Mouse (Mus musculus): ENCODE data around the gene Iffo1. TPM values are rescaled to one million over a fixed set of nuclear protein-coding genes. Genes with fewer than 3 reads are reported as not detected.

Iffo1 gene
- polyA plus RNA-seq, 1 experiment = 62.9 TPM

DNA sequence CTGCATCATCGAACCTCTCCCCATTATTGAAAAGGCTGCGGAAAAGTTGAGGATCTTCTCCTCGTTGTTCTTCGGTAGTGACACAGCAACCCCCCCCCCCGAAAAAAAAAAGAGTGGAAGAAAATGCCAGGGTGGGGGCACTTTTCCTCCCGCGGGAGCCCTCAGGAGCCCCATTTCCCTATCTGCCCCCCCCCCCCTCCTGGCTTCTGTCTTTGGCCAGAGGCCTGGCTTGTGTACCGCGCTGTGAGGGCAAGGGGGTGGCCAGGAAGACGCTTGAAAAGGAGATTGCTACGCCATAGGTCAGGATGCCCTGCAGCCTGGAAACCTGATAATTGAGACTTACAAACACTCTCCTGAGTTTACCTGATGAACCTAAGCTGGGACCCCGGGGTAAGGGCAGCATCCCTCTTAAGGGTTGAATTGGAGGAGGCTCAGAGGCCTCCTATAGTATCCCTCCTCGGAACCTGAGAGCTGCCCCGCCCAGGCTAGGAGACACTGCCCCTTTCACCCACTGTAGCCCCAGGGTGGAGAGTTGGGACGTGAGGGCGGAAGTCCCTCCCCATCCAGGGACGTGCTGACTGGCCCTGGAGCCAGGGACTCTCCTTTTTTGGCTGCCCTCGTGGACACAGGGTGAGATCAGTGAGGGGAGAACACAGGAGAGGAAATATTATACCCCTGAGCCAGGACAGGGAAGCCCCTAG lies 21.2 kb downstream of the Iffo1 start, which contains the start of gene Gapdh:
TSS of gene Gapdh (minus strand) at position 417 of the 701 bp plus-strand sequence.
- peak within 1 kb of the TSS; percentile 83 for H3K27ac ChIP-seq (ENCODE audit: control insufficient read depth, insufficient read depth, low read depth, low read length)
- peak within 1 kb of the TSS; percentile 89 for H3K4me3 ChIP-seq (ENCODE audit: control insufficient read depth, low read depth, low read length)
- H3K36me3 ChIP-seq (ENCODE audit: control insufficient read depth, insufficient read depth, low read length) = peaks cover 4% of the 10 kb centered on the region
- peaks cover 22% of the 10 kb centered on the region for H3K4me1 ChIP-seq (ENCODE audit: control insufficient read depth, insufficient read depth, low read length)
- TF ChIP-seq CTCF (IDR thresholded peaks at IDR 0.05; ENCODE audit: control insufficient read depth, insufficient read depth, insufficient replicate concordance, low read depth, low read length) (no peak), POLR2A (IDR thresholded peaks at IDR 0.05; ENCODE audit: control insufficient read depth, low read depth, low read length) (peak; percentile 66; the same call in 1 of the 2 replicates)
- H3K27me3 ChIP-seq (ENCODE audit: control insufficient read depth, insufficient read depth, low read length) = no peaks in the 10 kb centered on the region

DNA sequence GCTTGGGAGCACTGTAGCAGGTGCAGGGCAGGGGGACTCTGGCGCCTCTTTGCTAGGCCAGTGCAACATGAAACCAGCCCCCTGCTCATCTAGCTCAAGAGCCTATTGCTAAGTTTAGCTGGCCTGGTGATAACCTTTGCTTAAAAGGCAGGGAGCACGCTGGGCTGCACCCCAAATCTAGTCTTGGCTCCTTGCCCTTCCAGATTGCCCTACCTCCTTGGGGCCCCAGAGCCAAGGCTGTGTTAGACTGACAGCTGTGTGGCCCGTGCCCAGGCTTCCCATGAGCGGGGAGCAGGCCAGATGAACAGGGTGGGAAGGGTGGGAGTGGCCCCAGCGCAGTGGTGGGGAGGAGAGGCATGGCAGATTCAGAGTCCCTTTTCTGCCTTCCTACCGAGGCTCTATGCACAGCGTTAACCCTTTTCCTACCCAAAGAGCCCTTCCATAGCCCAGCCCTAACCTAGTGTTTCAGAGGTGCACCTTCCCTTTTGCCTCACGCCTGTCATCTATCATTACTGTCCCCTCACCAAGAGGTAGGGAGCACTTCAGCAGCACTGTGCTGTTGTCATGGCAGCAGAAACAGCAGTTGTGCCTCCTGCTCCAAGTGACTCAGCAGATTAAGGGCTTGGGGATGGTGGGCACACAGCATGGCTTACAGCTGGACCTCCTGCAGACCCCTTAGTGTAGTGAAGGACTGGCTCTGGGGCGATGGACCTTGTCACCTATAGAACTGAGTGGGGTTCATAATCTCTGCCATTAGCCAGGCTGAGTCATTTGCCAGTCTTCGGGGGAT lies 22.0 kb downstream of the Iffo1 start:
- Histone ChIP-seq H3K4me3 (ENCODE audit: control insufficient read depth, low read depth, low read length) (no peak overlapping the region), H3K27ac (ENCODE audit: control insufficient read depth, insufficient read depth, low read depth, low read length) (peak overlapping the region; percentile 83), H3K27me3 (ENCODE audit: control insufficient read depth, insufficient read depth, low read length) (no peaks in the 10 kb centered on the region), H3K4me1 (ENCODE audit: control insufficient read depth, insufficient read depth, low read length) (peaks cover 22% of the 10 kb centered on the region), H3K36me3 (ENCODE audit: control insufficient read depth, insufficient read depth, low read length) (peaks cover 7% of the 10 kb centered on the region)
- TF ChIP-seq CTCF (IDR thresholded peaks at IDR 0.05; ENCODE audit: control insufficient read depth, insufficient read depth, insufficient replicate concordance, low read depth, low read length) = no peak
- TF ChIP-seq POLR2A (IDR thresholded peaks at IDR 0.05; ENCODE audit: control insufficient read depth, low read depth, low read length) = no peak

DNA sequence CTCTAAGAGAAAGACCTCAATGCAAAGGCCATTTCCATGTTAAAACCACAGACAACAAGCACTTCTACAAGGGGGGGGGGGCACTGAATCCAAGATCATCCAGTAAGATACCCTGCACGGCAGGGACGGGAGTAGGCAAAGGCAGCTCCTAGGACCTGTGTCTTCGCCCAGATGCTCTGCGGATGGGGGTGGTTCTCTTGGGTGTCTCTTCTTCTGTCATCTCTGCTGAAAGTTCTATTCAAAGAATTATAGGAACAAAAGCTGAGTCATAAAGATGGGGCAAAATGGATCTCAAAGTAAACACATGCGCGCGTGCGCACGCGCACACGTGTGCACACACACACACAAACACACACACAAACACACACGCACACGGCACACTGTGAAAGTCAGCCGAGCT lies 23.0 kb downstream of the Iffo1 start:
- Histone ChIP-seq H3K27me3 (ENCODE audit: control insufficient read depth, insufficient read depth, low read length) (no peaks in the 10 kb centered on the region), H3K4me1 (ENCODE audit: control insufficient read depth, insufficient read depth, low read length) (peaks cover 22% of the 10 kb centered on the region), H3K4me3 (ENCODE audit: control insufficient read depth, low read depth, low read length) (no peak overlapping the region), H3K27ac (ENCODE audit: control insufficient read depth, insufficient read depth, low read depth, low read length) (no peak overlapping the region), H3K36me3 (ENCODE audit: control insufficient read depth, insufficient read depth, low read length) (peaks cover 7% of the 10 kb centered on the region)
- no peak for TF ChIP-seq CTCF (IDR thresholded peaks at IDR 0.05; ENCODE audit: control insufficient read depth, insufficient read depth, insufficient replicate concordance, low read depth, low read length)

DNA sequence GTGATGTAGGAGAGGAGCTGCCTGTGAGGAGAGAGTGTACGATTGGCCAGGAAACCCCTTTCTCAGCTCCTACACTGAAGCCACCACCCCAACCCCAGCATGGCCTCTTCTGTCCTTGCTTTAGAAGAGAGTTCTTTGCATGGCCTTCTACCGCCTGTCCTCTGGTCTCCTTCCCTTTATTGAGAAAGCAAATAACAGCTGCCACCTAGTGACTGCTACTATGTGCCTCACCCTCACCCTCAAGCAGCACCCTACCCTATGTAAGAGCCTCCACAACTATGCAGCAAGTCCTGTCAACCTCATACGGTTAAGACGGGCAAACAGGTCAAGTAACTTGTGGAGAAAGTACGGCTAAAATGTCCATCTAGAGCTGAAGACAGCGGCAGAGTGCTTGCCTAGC lies 25.2 kb downstream of the Iffo1 start:
- Histone ChIP-seq H3K27me3 (ENCODE audit: control insufficient read depth, insufficient read depth, low read length) (no peaks in the 10 kb centered on the region), H3K27ac (ENCODE audit: control insufficient read depth, insufficient read depth, low read depth, low read length) (no peak overlapping the region)
- TF ChIP-seq POLR2A (IDR thresholded peaks at IDR 0.05; ENCODE audit: control insufficient read depth, low read depth, low read length) (no peak), CTCF (IDR thresholded peaks at IDR 0.05; ENCODE audit: control insufficient read depth, insufficient read depth, insufficient replicate concordance, low read depth, low read length) (no peak)

GRCm38 (mm10) chr6:125172474-125172873 lies 27.4 kb downstream of the Iffo1 start:
- Histone ChIP-seq H3K27ac (ENCODE audit: control insufficient read depth, insufficient read depth, low read depth, low read length) (peak overlapping the region; percentile 39), H3K36me3 (ENCODE audit: control insufficient read depth, insufficient read depth, low read length) (peaks cover 8% of the 10 kb centered on the region), H3K4me1 (ENCODE audit: control insufficient read depth, insufficient read depth, low read length) (no peaks in the 10 kb centered on the region), H3K27me3 (ENCODE audit: control insufficient read depth, insufficient read depth, low read length) (no peaks in the 10 kb centered on the region), H3K4me3 (ENCODE audit: control insufficient read depth, low read depth, low read length) (no peak overlapping the region)
- TF ChIP-seq POLR2A (IDR thresholded peaks at IDR 0.05; ENCODE audit: control insufficient read depth, low read depth, low read length) (no peak), CTCF (IDR thresholded peaks at IDR 0.05; ENCODE audit: control insufficient read depth, insufficient read depth, insufficient replicate concordance, low read depth, low read length) (no peak)

More for the DNA sequence above, 25.2 kb downstream of the Iffo1 start:
- Histone ChIP-seq H3K4me3 (ENCODE audit: control insufficient read depth, low read depth, low read length) (no peak overlapping the region), H3K4me1 (ENCODE audit: control insufficient read depth, insufficient read depth, low read length) (peaks cover 9% of the 10 kb centered on the region), H3K36me3 (ENCODE audit: control insufficient read depth, insufficient read depth, low read length) (peaks cover 7% of the 10 kb centered on the region)

DNA sequence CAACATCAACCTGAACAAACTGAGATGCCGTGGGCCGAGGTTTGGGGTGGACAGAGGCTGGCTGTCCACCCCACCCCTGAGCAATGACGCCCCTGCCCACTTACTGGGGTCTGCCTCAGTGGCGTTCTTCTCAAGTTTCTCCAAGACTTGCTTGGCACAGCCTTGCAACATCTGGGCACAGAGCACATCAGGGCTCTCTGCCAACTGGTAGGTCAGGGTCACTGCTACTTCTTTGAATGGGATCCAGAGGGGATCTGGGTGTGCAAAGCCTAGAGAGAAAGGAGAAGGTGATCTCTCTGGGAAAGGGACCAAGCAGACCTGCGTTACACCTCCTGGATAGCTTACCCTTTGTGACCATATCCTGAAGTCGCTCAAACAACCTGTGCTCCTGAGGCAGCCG lies 28.2 kb downstream of the Iffo1 start:
- TF ChIP-seq CTCF (IDR thresholded peaks at IDR 0.05; ENCODE audit: control insufficient read depth, insufficient read depth, insufficient replicate concordance, low read depth, low read length) = no peak
- TF ChIP-seq POLR2A (IDR thresholded peaks at IDR 0.05; ENCODE audit: control insufficient read depth, low read depth, low read length) = no peak
- H3K4me3 ChIP-seq (ENCODE audit: control insufficient read depth, low read depth, low read length) = no peak overlapping the region
- H3K36me3 ChIP-seq (ENCODE audit: control insufficient read depth, insufficient read depth, low read length) = peaks cover 10% of the 10 kb centered on the region
- H3K27ac ChIP-seq (ENCODE audit: control insufficient read depth, insufficient read depth, low read depth, low read length) = no peak overlapping the region
- no peaks in the 10 kb centered on the region for H3K27me3 ChIP-seq (ENCODE audit: control insufficient read depth, insufficient read depth, low read length)
- H3K4me1 ChIP-seq (ENCODE audit: control insufficient read depth, insufficient read depth, low read length) = no peaks in the 10 kb centered on the region

DNA sequence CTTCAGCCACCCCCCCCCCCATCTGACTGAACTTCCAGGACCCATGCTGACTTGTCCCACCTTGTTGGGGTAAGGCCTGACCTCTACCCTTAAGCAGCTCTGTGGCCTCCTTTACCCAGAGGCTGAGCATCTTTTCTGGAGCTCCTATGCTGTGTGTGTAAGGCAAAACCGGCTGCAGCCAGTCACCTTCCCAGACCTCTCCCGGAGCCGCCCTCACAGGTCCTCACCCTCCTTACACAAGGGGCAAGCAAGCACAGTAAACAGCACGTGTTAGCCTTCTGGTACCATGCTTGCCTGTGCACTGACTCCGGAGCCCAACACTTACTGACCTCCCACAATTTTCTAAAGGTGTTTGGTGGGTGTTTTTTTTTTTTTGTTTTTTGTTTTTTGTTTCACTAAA lies 30.4 kb downstream of the Iffo1 start:
- Histone ChIP-seq H3K4me1 (ENCODE audit: control insufficient read depth, insufficient read depth, low read length) (no peaks in the 10 kb centered on the region), H3K36me3 (ENCODE audit: control insufficient read depth, insufficient read depth, low read length) (peaks cover 11% of the 10 kb centered on the region), H3K4me3 (ENCODE audit: control insufficient read depth, low read depth, low read length) (no peak overlapping the region), H3K27me3 (ENCODE audit: control insufficient read depth, insufficient read depth, low read length) (no peaks in the 10 kb centered on the region), H3K27ac (ENCODE audit: control insufficient read depth, insufficient read depth, low read depth, low read length) (peak overlapping the region; percentile 20; the same call in 1 of the 2 replicates)
- TF ChIP-seq CTCF (IDR thresholded peaks at IDR 0.05; ENCODE audit: control insufficient read depth, insufficient read depth, insufficient replicate concordance, low read depth, low read length) = no peak
- TF ChIP-seq POLR2A (IDR thresholded peaks at IDR 0.05; ENCODE audit: control insufficient read depth, low read depth, low read length) = no peak

All from testis, adult 2 months (tissue).